Mouse (Mus musculus): ENCODE measurements around the gene Per1.

GRCm38 (mm10) chr11:69155351-69155750 is 60.3 kb downstream of the Per1 start:
- TF ChIP-seq CTCF (IDR thresholded peaks at IDR 0.05; ENCODE audit: extremely low read depth, insufficient read depth, low read length) (no peak), POLR2A (IDR thresholded peaks at IDR 0.05; ENCODE audit: extremely low read depth, insufficient read depth, low read length) (no peak)
